Mouse (Mus musculus): ENCODE results near the gene Hist1h2bp.

GRCm38 (mm10) chr13:21786189-21786898 is 917 bp upstream of the Hist1h2bp start:
- no peak for TF ChIP-seq POLR2A (IDR thresholded peaks at IDR 0.05; ENCODE audit: low read depth, low read length)
- no peak for TF ChIP-seq CTCF (conservative IDR thresholded peaks at IDR 0.05; ENCODE audit: insufficient read depth, insufficient read length, low read depth, low read length)
